Mouse (Mus musculus): ENCODE results near the gene Gtf3c5. TPM values are rescaled to one million over a fixed set of nuclear protein-coding genes. Genes with fewer than 3 reads are reported as not detected.

Gtf3c5 gene
- polyA plus RNA-seq, 1 experiment from 2014 or later, result 41.9 TPM

- 27% methylated on average over 1 of the region's 1 CpGs for WGBS
- DNase-seq (no peak), ATAC-seq (ENCODE audit: insufficient read depth) (no peak; the same call in 1 of the 2 replicates)
- Histone ChIP-seq H3K27me3 (ENCODE audit: insufficient read depth, low read length) (no peaks in the 10 kb centered on the region), H3K27ac (ENCODE audit: low read depth) (peak overlapping the region; percentile 67; the same call in 1 of the 2 replicates), H3K9me3 (ENCODE audit: low read depth, low read length) (no peaks in the 10 kb centered on the region), H3K36me3 (ENCODE audit: insufficient read depth) (peaks cover 16% of the 10 kb centered on the region), H3K4me2 (0 out of 2 replicates have a peak overlapping the region, but pooled peaks have one; percentile 7), H3K4me1 (ENCODE audit: insufficient read depth) (peaks cover 28% of the 10 kb centered on the region), H3K4me3 (ENCODE audit: low read depth, low read length) (no peak overlapping the region), H3K9ac (peak overlapping the region; percentile 22; the same call in 1 of the 2 replicates)
- no peak for TF ChIP-seq CTCF (IDR thresholded peaks at IDR 0.05; ENCODE audit: low read depth)
Observed at GRCm38 (mm10) chr2:28538817-28539128, 44.8 kb downstream of the Gtf3c5 start.

DNA sequence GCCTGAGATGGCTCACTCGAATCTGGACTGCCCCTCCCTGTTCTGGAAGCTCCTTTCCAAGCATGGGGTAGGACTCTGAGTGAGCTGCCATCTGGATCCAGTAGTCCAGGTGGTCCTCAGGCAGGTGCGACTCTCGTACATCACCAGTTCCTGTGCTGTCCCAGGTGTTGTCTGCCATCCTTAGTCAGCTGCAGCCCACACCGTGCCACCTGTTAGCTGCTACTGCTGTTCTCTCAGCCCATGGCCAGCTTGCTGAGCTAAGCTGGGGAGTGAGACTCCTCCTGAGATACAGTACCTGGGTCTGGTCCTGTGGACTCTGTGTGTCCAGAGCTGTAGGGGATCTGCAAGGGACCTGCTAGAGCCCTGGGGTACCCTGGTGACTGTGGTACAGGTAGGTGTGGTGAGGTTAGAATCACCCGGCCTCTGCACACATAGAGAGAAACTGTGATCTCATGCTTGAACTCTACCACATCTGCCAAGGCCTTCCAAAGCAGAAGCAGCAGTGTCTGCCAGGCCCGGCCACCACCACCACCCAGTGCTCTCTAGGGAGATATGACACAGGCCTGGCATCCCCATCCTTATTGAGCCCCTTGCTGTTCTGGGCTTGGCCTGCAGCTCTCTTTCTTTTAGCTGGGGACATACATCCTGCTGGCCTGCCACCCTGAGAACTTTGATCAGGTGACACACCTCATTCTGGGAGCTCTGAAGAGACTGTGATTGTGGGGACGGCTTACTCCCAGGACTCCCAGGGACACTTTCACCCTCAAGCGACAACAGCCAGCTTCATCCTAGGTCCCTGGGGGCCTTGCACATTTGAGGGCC lies 45.3 kb downstream of the Gtf3c5 start:
- Histone ChIP-seq H3K27ac (ENCODE audit: low read depth) (peak overlapping the region; percentile 67; the same call in 1 of the 2 replicates), H3K4me2 (no peak overlapping the region), H3K36me3 (ENCODE audit: insufficient read depth) (peaks cover 11% of the 10 kb centered on the region), H3K9ac (no peak overlapping the region), H3K9me3 (ENCODE audit: low read depth, low read length) (no peaks in the 10 kb centered on the region), H3K27me3 (ENCODE audit: insufficient read depth, low read length) (no peaks in the 10 kb centered on the region), H3K4me3 (ENCODE audit: low read depth, low read length) (no peak overlapping the region), H3K4me1 (ENCODE audit: insufficient read depth) (peaks cover 30% of the 10 kb centered on the region)
- WGBS, result 73% methylated on average over 8 of the region's 8 CpGs
- no peak for ATAC-seq (ENCODE audit: insufficient read depth)
- DNase-seq, result no peak
- no peak for TF ChIP-seq CTCF (IDR thresholded peaks at IDR 0.05; ENCODE audit: low read depth)

DNA sequence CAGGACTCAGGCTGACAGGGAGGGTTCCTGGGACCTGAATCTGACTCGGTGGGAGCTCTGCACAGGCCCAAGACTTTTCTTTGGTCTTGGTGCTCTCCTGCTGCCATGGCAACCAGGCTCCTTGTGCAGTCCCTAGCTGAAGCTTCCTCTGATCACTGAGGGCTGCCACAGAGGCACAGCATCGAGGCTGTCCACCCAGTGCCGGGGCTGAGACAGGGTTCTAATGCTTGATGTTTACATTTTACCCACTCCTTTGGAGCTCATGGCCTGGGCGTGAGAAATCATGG lies 46.0 kb downstream of the Gtf3c5 start:
- no peak for ATAC-seq (ENCODE audit: insufficient read depth)
- no peak overlapping the region for H3K4me3 ChIP-seq (ENCODE audit: low read depth, low read length)
- WGBS, result 30% methylated on average over 4 of the region's 4 CpGs
- H3K4me1 ChIP-seq (ENCODE audit: insufficient read depth), result peaks cover 36% of the 10 kb centered on the region
- H3K36me3 ChIP-seq (ENCODE audit: insufficient read depth), result peaks cover 6% of the 10 kb centered on the region
- no peak overlapping the region for H3K4me2 ChIP-seq
- no peak overlapping the region for H3K9ac ChIP-seq
- DNase-seq, result no peak
- no peak overlapping the region for H3K27ac ChIP-seq (ENCODE audit: low read depth)
- no peaks in the 10 kb centered on the region for H3K27me3 ChIP-seq (ENCODE audit: insufficient read depth, low read length)
- TF ChIP-seq CTCF (IDR thresholded peaks at IDR 0.05; ENCODE audit: low read depth), result no peak
- H3K9me3 ChIP-seq (ENCODE audit: low read depth, low read length), result no peaks in the 10 kb centered on the region

- Histone ChIP-seq H3K27me3 (ENCODE audit: insufficient read depth, low read length) (no peaks in the 10 kb centered on the region), H3K27ac (ENCODE audit: low read depth) (peak overlapping the region; percentile 27; the same call in 1 of the 2 replicates), H3K4me2 (no peak overlapping the region), H3K36me3 (ENCODE audit: insufficient read depth) (peaks cover under 1% of the 10 kb centered on the region; the same call in 1 of the 2 replicates), H3K4me1 (ENCODE audit: insufficient read depth) (peaks cover 36% of the 10 kb centered on the region), H3K9me3 (ENCODE audit: low read depth, low read length) (no peaks in the 10 kb centered on the region), H3K4me3 (ENCODE audit: low read depth, low read length) (no peak overlapping the region), H3K9ac (no peak overlapping the region)
- DNase-seq, result no peak
- no peak for ATAC-seq (ENCODE audit: insufficient read depth)
- no peak for TF ChIP-seq CTCF (IDR thresholded peaks at IDR 0.05; ENCODE audit: low read depth)
- 66% methylated on average over 11 of the region's 11 CpGs for WGBS
Observed at GRCm38 (mm10) chr2:28536766-28537633, 46.6 kb downstream of the Gtf3c5 start.

DNA sequence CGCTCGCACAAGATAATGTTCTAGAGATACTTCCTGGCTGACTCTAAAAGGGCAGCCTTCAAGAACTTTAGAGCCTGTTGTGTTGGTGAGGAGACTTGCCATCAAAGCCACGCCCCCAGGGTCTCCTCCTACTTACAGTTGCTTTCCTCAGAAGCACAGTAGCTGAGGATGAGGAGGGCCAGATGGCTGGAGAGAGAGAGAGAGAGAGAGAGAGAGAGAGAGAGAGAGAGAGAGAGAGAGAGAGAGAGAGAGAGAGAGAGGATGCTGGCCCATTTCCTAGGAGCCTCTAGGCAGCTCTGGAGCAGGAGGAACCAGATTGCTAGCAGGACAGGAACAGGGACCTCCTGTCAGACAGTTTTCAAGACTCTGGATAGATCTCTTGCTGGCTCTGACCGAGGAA lies 47.4 kb downstream of the Gtf3c5 start:
- no peak overlapping the region for H3K4me3 ChIP-seq (ENCODE audit: low read depth, low read length)
- 34% methylated on average over 4 of the region's 4 CpGs for WGBS

GRCm38 (mm10) chr2:28535650-28536049 lies 47.9 kb downstream of the Gtf3c5 start:
- Histone ChIP-seq H3K27ac (ENCODE audit: low read depth) (peak overlapping the region; percentile 37; the same call in 1 of the 2 replicates), H3K9me3 (ENCODE audit: low read depth, low read length) (no peaks in the 10 kb centered on the region), H3K4me3 (ENCODE audit: low read depth, low read length) (peak overlapping the region; percentile 10; the same call in 1 of the 2 replicates), H3K27me3 (ENCODE audit: insufficient read depth, low read length) (no peaks in the 10 kb centered on the region), H3K4me2 (peak overlapping the region; percentile 77), H3K4me1 (ENCODE audit: insufficient read depth) (peaks cover 36% of the 10 kb centered on the region), H3K9ac (no peak overlapping the region), H3K36me3 (ENCODE audit: insufficient read depth) (no peaks in the 10 kb centered on the region)
- no peak for TF ChIP-seq CTCF (IDR thresholded peaks at IDR 0.05; ENCODE audit: low read depth)
- DNase-seq, result peak; percentile 73
- 31% methylated on average over 7 of the region's 7 CpGs for WGBS
- ATAC-seq (ENCODE audit: insufficient read depth), result no peak

More for the DNA sequence above, 47.4 kb downstream of the Gtf3c5 start:
- Histone ChIP-seq H3K36me3 (ENCODE audit: insufficient read depth) (no peaks in the 10 kb centered on the region), H3K27ac (ENCODE audit: low read depth) (peak overlapping the region; percentile 37; the same call in 1 of the 2 replicates), H3K9me3 (ENCODE audit: low read depth, low read length) (no peaks in the 10 kb centered on the region), H3K9ac (no peak overlapping the region), H3K4me2 (peak overlapping the region; percentile 77), H3K27me3 (ENCODE audit: insufficient read depth, low read length) (no peaks in the 10 kb centered on the region), H3K4me1 (ENCODE audit: insufficient read depth) (peaks cover 36% of the 10 kb centered on the region)
- DNase-seq (peak; percentile 81), ATAC-seq (ENCODE audit: insufficient read depth) (peak; percentile 14; the same call in 1 of the 2 replicates)
- TF ChIP-seq CTCF (IDR thresholded peaks at IDR 0.05; ENCODE audit: low read depth), result no peak

- no peak for TF ChIP-seq CTCF (IDR thresholded peaks at IDR 0.05; ENCODE audit: low read depth)
- H3K4me2 ChIP-seq, result peak overlapping the region; percentile 77
- no peak for ATAC-seq (ENCODE audit: insufficient read depth)
- H3K4me1 ChIP-seq (ENCODE audit: insufficient read depth), result peaks cover 36% of the 10 kb centered on the region
- peak overlapping the region; percentile 10; the same call in 1 of the 2 replicates for H3K4me3 ChIP-seq (ENCODE audit: low read depth, low read length)
- no peaks in the 10 kb centered on the region for H3K36me3 ChIP-seq (ENCODE audit: insufficient read depth)
- H3K9ac ChIP-seq, result 0 out of 2 replicates have a peak overlapping the region, but pooled peaks have one; percentile 0
- H3K27me3 ChIP-seq (ENCODE audit: insufficient read depth, low read length), result no peaks in the 10 kb centered on the region
- DNase-seq, result no peak
- WGBS, result 31% methylated on average over 4 of the region's 4 CpGs
- peak overlapping the region; percentile 37; the same call in 1 of the 2 replicates for H3K27ac ChIP-seq (ENCODE audit: low read depth)
- no peaks in the 10 kb centered on the region for H3K9me3 ChIP-seq (ENCODE audit: low read depth, low read length)
Observed at GRCm38 (mm10) chr2:28535263-28535540, 48.3 kb downstream of the Gtf3c5 start.

Measured in lung, embryonic 14.5 days (tissue).